Mouse (Mus musculus) forebrain, embryonic 11.5 days (tissue): ENCODE data around the gene Ropn1. TPM values are rescaled to one million over a fixed set of nuclear protein-coding genes. Genes with fewer than 3 reads are reported as not detected.
"Not testable (repeated sequence)": the region's sequence is repeated elsewhere in the genome, so short reads cannot be mapped to it uniquely, and the experiment has no call there.

Experiments
- ATAC-seq: fragments of 200-750 bp; cut with Nextera tagmentation; replicated peaks from 2 replicates; pipeline ENCODE4 v1.8.0; 2017; ENCODE audit warnings: moderate TSS enrichment; ENCODE audit not compliant: low FRiP score
- DNase-seq: peaks from one replicate; pipeline ENCODE4 v3.0.0-alpha.2; 2017; ENCODE audit warnings: low spot score
- H3K27ac ChIP-seq: fragments of 300-500 bp; sonication (generic); 2 replicates; pipeline ENCODE4 v1.5.1; 2014; ENCODE audit warnings: low read depth, low read length
- H3K27me3 ChIP-seq: fragments of 300-500 bp; sonication (generic); 2 replicates; pipeline ENCODE4 v1.6.1; 2014; ENCODE audit warnings: mild to moderate bottlenecking, low read length, mixed read lengths; ENCODE audit not compliant: control insufficient read depth, insufficient read depth
- H3K36me3 ChIP-seq: fragments of 300-500 bp; sonication (generic); 2 replicates; pipeline ENCODE4 v1.6.1; 2014; ENCODE audit warnings: mild to moderate bottlenecking, low read length, moderate library complexity, mixed read lengths; ENCODE audit not compliant: control insufficient read depth, insufficient read depth
- H3K4me1 ChIP-seq: fragments of 300-500 bp; sonication (generic); replicated peaks from 2 replicates; pipeline ENCODE4 v1.6.1; 2014; ENCODE audit warnings: low read length, mixed read lengths; ENCODE audit not compliant: control insufficient read depth, insufficient read depth
- H3K4me2 ChIP-seq: fragments of 300-500 bp; sonication (generic); 2 replicates; pipeline ENCODE4 v1.6.1; 2014; ENCODE audit warnings: low read depth, mild to moderate bottlenecking, low read length, moderate library complexity, mixed read lengths; ENCODE audit not compliant: severe bottlenecking
- H3K4me3 ChIP-seq: fragments of 300-500 bp; sonication (generic); 2 replicates; pipeline ENCODE4 v1.5.1; 2014; ENCODE audit warnings: low read depth, low read length
- H3K9ac ChIP-seq: fragments of 300-500 bp; sonication (generic); 2 replicates; pipeline ENCODE4 v1.6.1; 2014; ENCODE audit warnings: low read length
- H3K9me3 ChIP-seq: fragments of 300-500 bp; sonication (generic); 2 replicates; pipeline ENCODE4 v1.6.1; 2016; ENCODE audit warnings: low read length, mixed read lengths; ENCODE audit not compliant: control insufficient read depth
- WGBS: fragments of 180-500 bp; shearing (Covaris S2); extraction: QIAGEN DNeasy Blood & Tissue Kit; methylation state at CpG from one replicate; pipeline ENCODE4 v1.1.7; 2014; 5-methylcytosine and 5-hydroxymethylcytosine counted together
- polyA plus RNA-seq: library from polyadenylated mRNA; unstranded; fragments of >200 nt; fragmentation: Nextera tagmentation; extraction: Ambion mirVana; gene quantifications from 2 replicates; pipeline ENCODE4 v1.2.1, GENCODE M21; 2014

Ropn1 gene
- polyA plus RNA-seq, 1 experiment from 2014 or later = not detected

- H3K4me3 ChIP-seq = no peak overlapping the region
- WGBS = 94% methylated on average over 6 of the region's 7 CpGs
Measured at GRCm38 (mm10) chr16:34694477-34694876, 44.8 kb downstream of the Ropn1 start.

GRCm38 (mm10) chr16:34698721-34699120 is 49.0 kb downstream of the Ropn1 start:
- H3K4me2 ChIP-seq, H3K27ac ChIP-seq, H3K4me1 ChIP-seq, H3K4me3 ChIP-seq, H3K9ac ChIP-seq, H3K27me3 ChIP-seq, DNase-seq, H3K9me3 ChIP-seq, ATAC-seq, H3K36me3 ChIP-seq: not testable (repeated sequence)
- WGBS = 82% methylated on average over 3 of the region's 3 CpGs

More at GRCm38 (mm10) chr16:34694477-34694876, 44.8 kb downstream of the Ropn1 start:
- Histone ChIP-seq H3K9ac (no peak overlapping the region), H3K4me1 (peaks cover 6% of the 10 kb centered on the region; the same call in 1 of the 2 replicates), H3K27ac (no peak overlapping the region), H3K4me2 (no peak overlapping the region), H3K9me3 (no peaks in the 10 kb centered on the region), H3K27me3 (no peaks in the 10 kb centered on the region), H3K36me3 (no peaks in the 10 kb centered on the region)
- DNase-seq (no peak), ATAC-seq (no peak)

GRCm38 (mm10) chr16:34700165-34700827 is 50.6 kb downstream of the Ropn1 start:
- no peaks in the 10 kb centered on the region for H3K36me3 ChIP-seq
- peak; percentile 79 for DNase-seq
- no peaks in the 10 kb centered on the region for H3K9me3 ChIP-seq
- no peak overlapping the region for H3K4me3 ChIP-seq
- H3K9ac ChIP-seq = no peak overlapping the region
- 30% methylated on average over 7 of the region's 7 CpGs for WGBS
- no peak overlapping the region for H3K4me2 ChIP-seq
- 0 out of 2 replicates have a peak, but pooled peaks have one; percentile 55 for ATAC-seq
- no peaks in the 10 kb centered on the region for H3K27me3 ChIP-seq
- no peaks in the 10 kb centered on the region for H3K4me1 ChIP-seq
- no peak overlapping the region for H3K27ac ChIP-seq

GRCm38 (mm10) chr16:34700828-34701216 is 51.1 kb downstream of the Ropn1 start:
- 89% methylated on average over 6 of the region's 6 CpGs for WGBS
- Histone ChIP-seq H3K9me3 (no peaks in the 10 kb centered on the region), H3K36me3 (0 out of 2 replicates have a peak, but pooled peaks cover under 1% of the 10 kb centered on the region), H3K4me1 (no peaks in the 10 kb centered on the region), H3K9ac (no peak overlapping the region), H3K4me2 (no peak overlapping the region), H3K4me3 (no peak overlapping the region), H3K27ac (no peak overlapping the region), H3K27me3 (no peaks in the 10 kb centered on the region)
- DNase-seq = no peak
- no peak for ATAC-seq

- H3K9me3 ChIP-seq = no peaks in the 10 kb centered on the region
- H3K4me2 ChIP-seq = no peak overlapping the region
- H3K27ac ChIP-seq = no peak overlapping the region
- H3K4me3 ChIP-seq = no peak overlapping the region
- DNase-seq (no peak), ATAC-seq (no peak)
- H3K36me3 ChIP-seq = 0 out of 2 replicates have a peak, but pooled peaks cover 3% of the 10 kb centered on the region
- no peaks in the 10 kb centered on the region for H3K27me3 ChIP-seq
- no peak overlapping the region for H3K9ac ChIP-seq
- H3K4me1 ChIP-seq = no peaks in the 10 kb centered on the region
- 88% methylated on average over 2 of the region's 2 CpGs for WGBS
Measured at GRCm38 (mm10) chr16:34706019-34706418, 56.3 kb downstream of the Ropn1 start.

- H3K36me3 ChIP-seq = 0 out of 2 replicates have a peak, but pooled peaks cover 3% of the 10 kb centered on the region
- DNase-seq (no peak), ATAC-seq (no peak)
- H3K9ac ChIP-seq = no peak overlapping the region
- no peak overlapping the region for H3K27ac ChIP-seq
- 90% methylated on average over 7 of the region's 7 CpGs for WGBS
- H3K27me3 ChIP-seq = no peaks in the 10 kb centered on the region
- no peak overlapping the region for H3K4me2 ChIP-seq
- no peaks in the 10 kb centered on the region for H3K4me1 ChIP-seq
- no peaks in the 10 kb centered on the region for H3K9me3 ChIP-seq
- H3K4me3 ChIP-seq = no peak overlapping the region
Measured at GRCm38 (mm10) chr16:34706487-34706946, 56.8 kb downstream of the Ropn1 start.

GRCm38 (mm10) chr16:34711481-34711880 is 61.8 kb downstream of the Ropn1 start:
- DNase-seq (no peak), ATAC-seq (no peak)
- H3K4me2 ChIP-seq = no peak overlapping the region
- WGBS = 85% methylated on average over 3 of the region's 3 CpGs
- no peak overlapping the region for H3K9ac ChIP-seq
- H3K4me1 ChIP-seq = no peaks in the 10 kb centered on the region
- no peaks in the 10 kb centered on the region for H3K36me3 ChIP-seq
- no peaks in the 10 kb centered on the region for H3K9me3 ChIP-seq
- no peak overlapping the region for H3K4me3 ChIP-seq
- H3K27me3 ChIP-seq = no peaks in the 10 kb centered on the region
- H3K27ac ChIP-seq = no peak overlapping the region

GRCm38 (mm10) chr16:34725156-34725555 is 75.4 kb downstream of the Ropn1 start:
- no peaks in the 10 kb centered on the region for H3K27me3 ChIP-seq
- H3K36me3 ChIP-seq = no peaks in the 10 kb centered on the region
- no peaks in the 10 kb centered on the region for H3K4me1 ChIP-seq
- DNase-seq (no peak), ATAC-seq (no peak)
- H3K9ac ChIP-seq = no peak overlapping the region
- no peak overlapping the region for H3K27ac ChIP-seq
- 97% methylated on average over 3 of the region's 3 CpGs for WGBS
- no peak overlapping the region for H3K4me3 ChIP-seq
- no peaks in the 10 kb centered on the region for H3K9me3 ChIP-seq
- H3K4me2 ChIP-seq = no peak overlapping the region
